Mouse (Mus musculus) hindbrain, embryonic 16.5 days (tissue): ENCODE results near the gene Pklr. TPM values are rescaled to one million over a fixed set of nuclear protein-coding genes. Genes with fewer than 3 reads are reported as not detected.

Source experiments
- ATAC-seq: fragments of 200-750 bp; cut with Nextera tagmentation; 2 replicates; pipeline ENCODE4 v1.8.0; 2017; ENCODE audit warnings: moderate TSS enrichment, moderate library complexity
- H3K27ac ChIP-seq: fragments of 300-500 bp; sonication (generic); 2 replicates; pipeline ENCODE4 v1.5.1; 2014; ENCODE audit warnings: low read depth, mild to moderate bottlenecking, control low read depth, low read length, moderate library complexity
- H3K27me3 ChIP-seq: fragments of 300-500 bp; sonication (generic); replicated peaks from 2 replicates; pipeline ENCODE4 v1.6.1; 2014; ENCODE audit warnings: low read length; ENCODE audit not compliant: control insufficient read depth, insufficient read depth
- H3K36me3 ChIP-seq: fragments of 300-500 bp; sonication (generic); 2 replicates; pipeline ENCODE4 v1.6.1; 2014; ENCODE audit warnings: mild to moderate bottlenecking, low read length, moderate library complexity, mixed read lengths; ENCODE audit not compliant: control insufficient read depth, insufficient read depth
- H3K4me1 ChIP-seq: fragments of 300-500 bp; sonication (generic); 2 replicates; pipeline ENCODE4 v1.6.1; 2014; ENCODE audit warnings: low read depth, low read length; ENCODE audit not compliant: control insufficient read depth, insufficient read depth
- H3K4me2 ChIP-seq: fragments of 300-500 bp; sonication (generic); 2 replicates; pipeline ENCODE4 v1.6.1; 2014; ENCODE audit warnings: mild to moderate bottlenecking, low read length, control low read depth, moderate library complexity
- H3K4me3 ChIP-seq: fragments of 300-500 bp; sonication (generic); 2 replicates; pipeline ENCODE4 v1.5.1; 2014; ENCODE audit warnings: mild to moderate bottlenecking, low read length, control low read depth, moderate library complexity
- H3K9ac ChIP-seq: fragments of 300-500 bp; sonication (generic); 2 replicates; pipeline ENCODE4 v1.6.1; 2014; ENCODE audit warnings: low read depth, mild to moderate bottlenecking, control low read depth, low read length, moderate library complexity
- H3K9me3 ChIP-seq: fragments of 300-500 bp; sonication (generic); 2 replicates; pipeline ENCODE4 v1.6.1; 2014; ENCODE audit warnings: mild to moderate bottlenecking, low read length, moderate library complexity; ENCODE audit not compliant: control insufficient read depth
- WGBS: fragments of 180-500 bp; shearing (Covaris S2); extraction: QIAGEN DNeasy Blood & Tissue Kit; methylation state at CpG from one replicate; pipeline ENCODE4 v1.1.7; 2014; 5-methylcytosine and 5-hydroxymethylcytosine counted together
- polyA plus RNA-seq: library from polyadenylated mRNA; unstranded; fragments of >200 nt; fragmentation: Nextera tagmentation; extraction: Ambion mirVana; gene quantifications from 2 replicates; pipeline ENCODE4 v1.2.1, GENCODE M21; 2015

Pklr gene
- polyA plus RNA-seq, 1 experiment from 2014 or later = 0.10 TPM

DNA sequence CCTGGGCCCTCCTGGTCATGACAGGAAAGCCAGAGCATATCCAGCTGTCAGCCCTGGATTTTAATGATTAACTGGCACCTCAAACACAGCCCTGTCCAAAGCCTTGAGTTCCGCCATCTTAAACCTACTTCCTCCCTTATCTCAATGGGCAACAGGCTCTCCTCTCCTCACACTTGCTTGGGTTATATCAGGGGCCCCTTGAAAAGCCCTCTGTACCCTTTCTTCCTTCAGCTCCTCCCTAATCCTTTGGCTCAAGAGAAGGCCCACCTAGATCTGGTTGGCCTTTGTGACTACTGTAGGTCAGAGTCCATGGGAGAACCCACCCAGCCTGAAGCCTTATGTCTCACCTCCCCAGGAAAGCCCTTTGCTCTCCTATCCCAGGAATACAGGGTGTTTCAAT lies 2.2 kb upstream of the Pklr start:
- ATAC-seq = no peak
- H3K4me1 ChIP-seq = peaks cover 5% of the 10 kb centered on the region; the same call in 1 of the 2 replicates
- H3K27ac ChIP-seq = no peak overlapping the region
- no peaks in the 10 kb centered on the region for H3K9me3 ChIP-seq
- H3K4me3 ChIP-seq = no peak overlapping the region
- H3K27me3 ChIP-seq = no peaks in the 10 kb centered on the region
- no peak overlapping the region for H3K9ac ChIP-seq
- no peaks in the 10 kb centered on the region for H3K36me3 ChIP-seq
- 87% methylated on average over 1 of the region's 1 CpGs for WGBS
- no peak overlapping the region for H3K4me2 ChIP-seq

DNA sequence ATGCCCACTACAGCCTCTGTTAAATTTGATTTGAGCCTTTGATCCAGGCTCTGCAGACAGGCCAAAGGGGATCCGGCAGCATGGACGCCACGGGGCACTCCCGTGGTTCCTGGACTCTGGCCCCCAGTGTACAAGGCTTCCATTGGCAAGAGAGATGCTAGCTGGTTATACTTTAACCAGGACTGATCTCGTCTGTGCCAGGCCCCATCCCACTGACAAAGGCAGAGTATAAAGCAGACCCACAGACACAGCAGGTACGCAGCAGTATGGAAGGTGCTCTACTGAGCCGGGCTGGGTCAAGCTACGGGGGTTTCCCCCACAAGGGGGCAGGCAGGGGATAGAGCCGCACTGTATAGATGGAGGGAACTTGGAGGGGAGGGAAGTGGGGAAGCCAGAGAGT lies 423 bp downstream of the Pklr start:
- Histone ChIP-seq H3K4me1 (peaks cover 5% of the 10 kb centered on the region; the same call in 1 of the 2 replicates), H3K4me2 (no peak overlapping the region), H3K27me3 (no peaks in the 10 kb centered on the region), H3K9ac (no peak overlapping the region), H3K9me3 (no peaks in the 10 kb centered on the region), H3K27ac (no peak overlapping the region), H3K36me3 (no peaks in the 10 kb centered on the region), H3K4me3 (no peak overlapping the region)
- 30% methylated on average over 9 of the region's 9 CpGs for WGBS
- no peak for ATAC-seq

DNA sequence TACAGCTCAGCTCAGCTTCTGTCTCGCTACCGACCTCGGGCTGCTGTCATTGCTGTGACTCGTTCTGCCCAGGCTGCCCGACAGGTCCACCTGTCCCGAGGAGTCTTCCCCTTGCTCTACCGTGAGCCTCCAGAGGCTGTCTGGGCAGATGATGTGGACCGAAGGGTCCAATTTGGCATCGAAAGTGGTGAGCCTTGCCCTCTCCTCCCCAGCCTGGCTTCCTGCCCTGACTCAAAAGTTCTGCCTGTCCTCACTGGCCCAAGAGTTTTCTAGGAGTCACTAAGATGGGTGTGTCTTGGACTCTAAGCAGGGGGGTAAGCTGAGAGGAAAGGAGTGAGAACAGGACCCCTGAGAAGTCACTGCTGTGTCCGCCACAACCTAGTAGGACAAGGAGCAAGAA lies 8.9 kb downstream of the Pklr start:
- H3K27me3 ChIP-seq = no peaks in the 10 kb centered on the region
- no peaks in the 10 kb centered on the region for H3K4me1 ChIP-seq
- ATAC-seq = no peak
- H3K9me3 ChIP-seq = no peaks in the 10 kb centered on the region
- 82% methylated on average over 10 of the region's 10 CpGs for WGBS
- H3K27ac ChIP-seq = no peak overlapping the region
- H3K9ac ChIP-seq = no peak overlapping the region
- no peaks in the 10 kb centered on the region for H3K36me3 ChIP-seq
- H3K4me2 ChIP-seq = no peak overlapping the region
- H3K4me3 ChIP-seq = no peak overlapping the region

DNA sequence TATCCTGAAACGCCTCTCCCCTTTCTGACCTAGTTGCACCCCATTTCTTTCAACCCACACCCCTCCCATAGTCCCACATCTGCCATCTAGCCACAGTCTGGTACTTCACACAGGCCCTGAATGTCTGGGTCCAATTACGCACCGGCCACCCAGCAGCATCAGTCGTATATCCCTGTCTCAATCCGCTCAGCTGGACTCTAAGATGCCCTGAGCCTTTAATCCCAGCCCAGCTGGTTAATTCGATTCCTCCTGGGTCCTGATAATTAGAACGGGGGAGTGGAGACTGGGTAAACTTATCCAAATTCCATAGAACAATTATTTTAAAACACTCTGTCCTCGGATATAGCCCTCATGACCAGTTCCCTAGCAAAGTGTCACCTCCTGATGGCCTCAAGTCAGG lies 9.6 kb downstream of the Pklr start:
- no peak overlapping the region for H3K9ac ChIP-seq
- WGBS = 51% methylated on average over 8 of the region's 8 CpGs
- H3K27ac ChIP-seq = no peak overlapping the region
- H3K4me3 ChIP-seq = no peak overlapping the region
- no peaks in the 10 kb centered on the region for H3K9me3 ChIP-seq
- ATAC-seq = no peak
- no peaks in the 10 kb centered on the region for H3K4me1 ChIP-seq
- H3K4me2 ChIP-seq = no peak overlapping the region
- H3K27me3 ChIP-seq = no peaks in the 10 kb centered on the region
- no peaks in the 10 kb centered on the region for H3K36me3 ChIP-seq

DNA sequence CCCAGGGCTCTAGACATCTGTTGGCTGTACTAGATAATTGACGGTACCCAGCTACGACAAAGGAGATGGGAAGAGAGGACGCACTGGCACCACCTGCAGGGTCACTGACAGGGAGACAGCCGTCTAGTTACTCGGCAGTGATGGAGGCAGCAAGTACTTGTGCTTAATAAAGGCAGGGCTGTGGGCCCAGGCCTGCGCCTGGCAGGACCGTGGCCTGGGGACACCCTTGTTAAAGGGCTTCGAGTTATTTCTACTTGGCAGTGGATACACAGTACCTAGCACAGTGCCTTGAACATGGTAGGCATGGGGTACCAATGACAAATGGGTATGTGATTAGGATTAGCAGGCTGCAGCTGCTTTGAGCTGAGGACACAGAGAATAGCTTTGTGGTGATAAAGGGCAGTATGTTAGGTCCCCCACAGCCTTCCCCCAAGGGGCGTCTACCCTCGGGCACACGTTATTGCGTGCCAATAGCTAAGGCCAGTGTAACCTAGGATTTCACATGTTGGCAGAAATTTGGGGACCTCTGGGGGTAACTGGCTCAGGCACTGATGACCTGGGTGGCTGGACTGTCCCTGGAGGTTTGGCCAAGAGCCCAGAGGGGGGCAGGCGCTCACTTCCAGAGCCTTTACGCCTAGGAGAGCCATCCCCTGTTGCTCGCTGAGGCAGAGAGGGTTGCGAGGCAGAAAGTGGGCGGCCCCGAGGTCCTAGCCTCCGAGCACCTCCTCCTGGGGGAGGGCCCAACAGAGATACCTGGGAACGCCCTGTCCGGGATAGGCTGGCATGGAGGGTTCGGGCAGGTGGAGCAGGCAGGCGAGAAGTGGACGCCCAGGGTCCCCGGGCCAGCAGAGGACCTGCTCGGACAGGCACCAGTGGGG lies 11.4 kb downstream of the Pklr start:
- H3K4me1 ChIP-seq = no peaks in the 10 kb centered on the region
- H3K9ac ChIP-seq = no peak overlapping the region
- no peaks in the 10 kb centered on the region for H3K9me3 ChIP-seq
- H3K27me3 ChIP-seq = no peaks in the 10 kb centered on the region
- peaks cover 7% of the 10 kb centered on the region; the same call in 1 of the 2 replicates for H3K36me3 ChIP-seq
- no peak overlapping the region for H3K4me2 ChIP-seq
- H3K27ac ChIP-seq = no peak overlapping the region
- 22% methylated on average over 26 of the region's 26 CpGs for WGBS
- peak; percentile 25 for ATAC-seq
- H3K4me3 ChIP-seq = no peak overlapping the region

DNA sequence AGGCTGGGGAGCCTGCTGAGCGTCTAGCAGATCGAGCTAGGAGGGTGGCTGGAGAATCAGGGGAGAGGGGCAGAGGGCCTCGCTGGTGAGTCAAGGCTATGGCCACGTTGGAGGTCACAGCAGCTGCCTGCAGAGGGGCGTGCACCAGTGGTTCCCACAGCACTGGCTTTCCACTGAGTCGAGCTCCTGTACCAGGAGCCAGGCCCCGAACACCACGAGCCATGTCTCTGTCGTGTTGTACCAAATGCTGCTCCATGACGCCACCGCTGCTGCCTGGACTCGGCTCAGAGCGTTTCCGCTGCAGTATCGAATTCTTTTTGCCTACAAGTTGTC lies 12.0 kb downstream of the Pklr start:
- no peaks in the 10 kb centered on the region for H3K4me1 ChIP-seq
- H3K27me3 ChIP-seq = no peaks in the 10 kb centered on the region
- no peak overlapping the region for H3K4me2 ChIP-seq
- no peak overlapping the region for H3K27ac ChIP-seq
- no peak for ATAC-seq
- WGBS = 25% methylated on average over 15 of the region's 15 CpGs
- H3K9ac ChIP-seq = no peak overlapping the region
- H3K4me3 ChIP-seq = no peak overlapping the region
- peaks cover 7% of the 10 kb centered on the region; the same call in 1 of the 2 replicates for H3K36me3 ChIP-seq
- no peaks in the 10 kb centered on the region for H3K9me3 ChIP-seq

DNA sequence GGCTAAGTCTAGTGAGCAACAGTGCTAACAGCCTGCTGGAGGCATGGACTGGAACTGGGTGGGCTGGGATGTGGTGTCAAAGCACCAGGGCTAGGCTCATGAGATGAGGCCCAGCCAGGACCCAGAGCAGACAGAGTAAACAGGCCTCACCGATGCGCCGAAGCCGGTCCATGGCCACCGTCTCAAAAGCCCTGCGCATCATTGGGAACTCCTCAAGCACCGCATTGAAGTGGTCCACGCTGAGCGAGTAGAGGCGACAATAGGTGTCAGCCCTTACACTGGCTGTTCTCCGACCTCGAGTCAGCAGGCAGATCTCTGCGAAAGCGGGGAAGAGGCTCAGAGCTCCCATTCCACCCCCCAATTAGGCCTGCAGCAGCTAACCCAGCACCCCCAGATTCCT lies 12.6 kb downstream of the Pklr start:
- H3K27ac ChIP-seq = no peak overlapping the region
- no peak overlapping the region for H3K4me2 ChIP-seq
- WGBS = 72% methylated on average over 14 of the region's 14 CpGs
- H3K36me3 ChIP-seq = peaks cover 7% of the 10 kb centered on the region; the same call in 1 of the 2 replicates
- no peak overlapping the region for H3K9ac ChIP-seq
- no peak overlapping the region for H3K4me3 ChIP-seq
- ATAC-seq = no peak
- H3K9me3 ChIP-seq = no peaks in the 10 kb centered on the region
- no peaks in the 10 kb centered on the region for H3K27me3 ChIP-seq
- no peaks in the 10 kb centered on the region for H3K4me1 ChIP-seq

DNA sequence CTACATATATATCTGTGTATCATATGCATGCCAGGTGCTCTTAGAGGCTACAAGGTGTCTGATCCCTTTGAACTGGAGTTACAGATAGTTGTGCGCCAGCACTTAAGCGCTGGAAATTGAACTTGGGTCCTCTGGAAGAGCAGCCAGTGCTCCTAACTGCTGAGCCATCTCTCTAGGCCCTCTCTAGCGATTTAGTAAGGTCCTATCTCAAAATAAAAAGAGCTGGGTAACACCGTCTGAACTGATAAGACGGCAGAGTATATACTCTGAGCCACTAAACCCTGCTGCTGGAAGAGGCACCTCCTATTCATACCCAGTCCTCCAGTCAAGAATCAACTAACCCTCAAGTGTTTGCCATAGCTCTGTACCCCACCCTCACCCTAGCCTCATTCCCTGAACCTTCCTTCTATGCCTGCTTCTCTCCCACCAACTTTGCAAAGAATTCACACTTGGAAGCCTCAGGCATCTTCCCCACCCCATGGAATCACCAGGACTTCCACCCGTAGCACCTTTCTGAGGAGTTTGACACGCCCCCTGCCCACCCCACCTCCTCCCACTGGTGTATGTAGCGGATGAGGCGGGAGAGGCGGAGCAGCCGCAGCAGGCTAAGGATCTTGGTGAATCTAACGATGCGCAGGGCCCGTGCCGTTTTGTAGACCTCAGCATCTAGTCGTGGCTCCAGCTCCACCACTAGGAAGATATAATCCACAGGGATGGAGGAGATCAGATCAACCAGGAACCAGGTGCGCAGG lies 16.3 kb downstream of the Pklr start:
- no peaks in the 10 kb centered on the region for H3K9me3 ChIP-seq
- H3K27me3 ChIP-seq = no peaks in the 10 kb centered on the region
- no peak for ATAC-seq
- peaks cover 10% of the 10 kb centered on the region; the same call in 1 of the 2 replicates for H3K36me3 ChIP-seq
- no peak overlapping the region for H3K4me3 ChIP-seq
- no peaks in the 10 kb centered on the region for H3K4me1 ChIP-seq
- WGBS = 67% methylated on average over 17 of the region's 17 CpGs
- no peak overlapping the region for H3K27ac ChIP-seq
- H3K4me2 ChIP-seq = no peak overlapping the region
- H3K9ac ChIP-seq = no peak overlapping the region

DNA sequence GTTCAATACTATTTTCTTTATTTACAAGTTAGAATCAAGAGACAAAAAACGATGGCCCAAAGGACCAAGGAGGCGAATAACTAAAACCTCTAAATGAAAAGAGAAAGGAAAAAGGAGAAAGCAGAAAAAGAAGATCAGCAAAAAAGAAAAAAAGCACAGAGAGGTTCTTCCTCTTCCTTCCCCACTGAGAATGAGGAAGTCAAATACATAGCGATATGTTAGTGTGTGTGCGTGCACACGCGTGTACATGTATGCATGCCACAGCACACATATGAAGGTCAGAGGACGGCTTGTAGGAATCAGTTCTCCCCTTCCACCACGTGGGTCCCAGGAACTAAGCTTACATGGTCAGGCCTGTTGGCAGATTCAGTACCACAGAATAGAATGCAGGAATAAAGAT lies 21.0 kb downstream of the Pklr start:
- Histone ChIP-seq H3K4me2 (no peak overlapping the region), H3K9me3 (no peaks in the 10 kb centered on the region), H3K27me3 (no peaks in the 10 kb centered on the region), H3K4me3 (no peak overlapping the region), H3K36me3 (0 out of 2 replicates have a peak, but pooled peaks cover 3% of the 10 kb centered on the region), H3K9ac (no peak overlapping the region; the same call in 1 of the 2 replicates), H3K27ac (no peak overlapping the region), H3K4me1 (peaks cover 16% of the 10 kb centered on the region)
- 90% methylated on average over 8 of the region's 8 CpGs for WGBS
- no peak for ATAC-seq
